Mouse (Mus musculus) heart, embryonic 13.5 days (tissue): ENCODE data around the gene Tmem116. TPM values are rescaled to one million over a fixed set of nuclear protein-coding genes. Genes with fewer than 3 reads are reported as not detected.

Experiments
- ATAC-seq: fragments of 200-750 bp; cut with Nextera tagmentation; 2 replicates; pipeline ENCODE4 v1.8.0; 2017; ENCODE audit warnings: moderate TSS enrichment; ENCODE audit not compliant: insufficient number of reproducible peaks, low FRiP score, low TSS enrichment; ENCODE audit errors: extremely low read depth
- H3K27ac ChIP-seq: fragments of 300-500 bp; sonication (generic); replicated peaks from 2 replicates; pipeline ENCODE4 v1.5.1; 2015; ENCODE audit warnings: moderate library complexity, mild to moderate bottlenecking, inconsistent platforms
- H3K27me3 ChIP-seq: fragments of 300-500 bp; sonication (generic); replicated peaks from 2 replicates; pipeline ENCODE4 v1.6.1; 2015; ENCODE audit warnings: mild to moderate bottlenecking, inconsistent platforms
- H3K36me3 ChIP-seq: fragments of 300-500 bp; sonication (generic); 2 replicates; pipeline ENCODE4 v1.6.1; 2015; ENCODE audit warnings: mild to moderate bottlenecking, inconsistent platforms
- H3K4me1 ChIP-seq: fragments of 300-500 bp; sonication (generic); 2 replicates; pipeline ENCODE4 v1.6.1; 2015; ENCODE audit warnings: inconsistent platforms
- H3K4me2 ChIP-seq: fragments of 300-500 bp; sonication (generic); 2 replicates; pipeline ENCODE4 v1.6.1; 2015; ENCODE audit warnings: inconsistent platforms, mild to moderate bottlenecking, moderate library complexity
- H3K4me3 ChIP-seq: fragments of 300-500 bp; sonication (generic); 2 replicates; pipeline ENCODE4 v1.5.1; 2015; ENCODE audit warnings: moderate library complexity, mild to moderate bottlenecking, inconsistent platforms
- H3K9ac ChIP-seq: fragments of 300-500 bp; sonication (generic); 2 replicates; pipeline ENCODE4 v1.6.1; 2015; ENCODE audit warnings: inconsistent platforms, mild to moderate bottlenecking, moderate library complexity
- H3K9me3 ChIP-seq: fragments of 300-500 bp; sonication (generic); 2 replicates; pipeline ENCODE4 v1.6.1; 2016; ENCODE audit warnings: inconsistent platforms
- WGBS: fragments of 180-500 bp; shearing (Covaris S2); methylation state at CpG from one replicate; pipeline ENCODE4 v1.1.7; 2015; ENCODE audit warnings: mixed read lengths; 5-methylcytosine and 5-hydroxymethylcytosine counted together
- polyA plus RNA-seq: library from polyadenylated mRNA; unstranded; fragments of >200 nt; fragmentation: Nextera tagmentation; extraction: Ambion mirVana; gene quantifications from 2 replicates; pipeline ENCODE4 v1.2.1, GENCODE M21; 2015

The Tmem116 gene
- polyA plus RNA-seq, 1 experiment from 2014 or later: 3.9 TPM

DNA sequence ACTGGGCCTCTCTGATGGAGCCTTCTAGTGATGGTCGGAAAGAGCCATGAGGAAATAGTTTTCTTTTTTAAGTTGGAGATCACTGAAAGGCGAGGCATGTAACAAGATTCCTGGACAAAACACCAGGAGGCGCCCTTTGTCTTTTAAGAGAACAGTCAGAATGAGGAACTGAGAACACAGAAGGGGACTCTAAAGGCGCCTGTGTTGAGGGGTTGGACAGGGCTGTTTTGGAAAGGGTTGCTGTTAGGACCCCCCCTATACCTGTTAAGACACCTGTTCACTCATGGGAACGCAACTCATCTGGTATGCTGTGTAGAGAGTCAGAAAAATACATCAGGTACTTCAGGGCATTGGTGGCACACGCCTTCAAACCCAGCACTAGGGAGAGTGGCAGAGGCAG lies 1.7 kb upstream of the Tmem116 start:
- peaks cover 53% of the 10 kb centered on the region for H3K36me3 ChIP-seq
- 63% methylated on average over 6 of the region's 6 CpGs for WGBS
- no peaks in the 10 kb centered on the region for H3K9me3 ChIP-seq
- no peak for ATAC-seq
- H3K4me1 ChIP-seq: peaks cover 41% of the 10 kb centered on the region
- no peak overlapping the region for H3K9ac ChIP-seq
- peak overlapping the region; percentile 95; the same call in 1 of the 2 replicates for H3K4me2 ChIP-seq
- no peak overlapping the region for H3K27ac ChIP-seq
- no peak overlapping the region for H3K4me3 ChIP-seq
- H3K27me3 ChIP-seq: no peaks in the 10 kb centered on the region

DNA sequence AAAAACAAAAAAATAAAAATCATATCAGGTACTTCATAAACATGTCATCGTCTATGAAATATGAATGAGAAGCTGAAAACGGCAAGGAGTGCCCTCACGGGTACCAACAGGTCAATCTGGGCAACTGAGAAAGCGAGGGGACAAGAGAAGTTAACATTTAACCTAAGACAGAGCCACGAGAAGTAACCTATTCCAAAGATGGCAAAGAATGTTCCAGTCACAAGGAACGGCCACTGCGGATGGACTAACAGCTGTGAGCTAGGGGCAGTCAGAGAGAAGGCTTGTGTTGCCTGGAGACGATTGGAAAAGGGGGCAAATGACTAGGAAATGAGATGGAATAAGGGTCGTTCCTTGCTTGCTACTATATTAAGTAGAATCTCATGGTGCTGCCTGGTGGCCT lies 1.2 kb upstream of the Tmem116 start:
- Histone ChIP-seq H3K4me1 (peaks cover 44% of the 10 kb centered on the region), H3K27ac (no peak overlapping the region), H3K36me3 (peaks cover 48% of the 10 kb centered on the region), H3K4me2 (peak overlapping the region; percentile 95), H3K9me3 (no peaks in the 10 kb centered on the region), H3K9ac (peak overlapping the region; percentile 65), H3K27me3 (no peaks in the 10 kb centered on the region), H3K4me3 (0 out of 2 replicates have a peak overlapping the region, but pooled peaks have one; percentile 3)
- WGBS: 82% methylated on average over 9 of the region's 9 CpGs
- no peak for ATAC-seq

DNA sequence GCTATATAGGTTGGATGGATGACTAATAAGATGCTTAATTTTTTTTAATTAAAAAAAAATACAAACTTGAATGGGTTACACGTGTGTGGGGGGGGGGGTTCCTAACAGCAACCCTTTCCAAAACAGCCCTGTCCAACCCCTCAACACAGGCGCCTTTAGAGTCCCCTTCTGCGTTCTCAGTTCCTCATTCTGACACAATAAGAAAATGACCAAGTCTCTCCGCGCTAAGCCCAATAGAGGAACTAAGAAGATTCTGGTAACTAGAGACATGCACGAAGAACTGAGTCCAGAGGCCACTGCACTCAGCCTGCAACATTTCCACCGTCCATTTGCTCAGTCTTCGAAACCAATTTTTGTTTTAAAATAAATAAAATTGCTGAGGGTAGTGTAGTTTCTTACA lies 490 bp upstream of the Tmem116 start:
- H3K36me3 ChIP-seq: peaks cover 40% of the 10 kb centered on the region
- peak overlapping the region; percentile 95 for H3K4me2 ChIP-seq
- H3K27me3 ChIP-seq: no peaks in the 10 kb centered on the region
- H3K27ac ChIP-seq: peak overlapping the region; percentile 97
- WGBS: 30% methylated on average over 8 of the region's 8 CpGs
- no peak for ATAC-seq
- H3K4me3 ChIP-seq: peak overlapping the region; percentile 97
- H3K9me3 ChIP-seq: no peaks in the 10 kb centered on the region
- H3K4me1 ChIP-seq: peaks cover 50% of the 10 kb centered on the region
- peak overlapping the region; percentile 97 for H3K9ac ChIP-seq

DNA sequence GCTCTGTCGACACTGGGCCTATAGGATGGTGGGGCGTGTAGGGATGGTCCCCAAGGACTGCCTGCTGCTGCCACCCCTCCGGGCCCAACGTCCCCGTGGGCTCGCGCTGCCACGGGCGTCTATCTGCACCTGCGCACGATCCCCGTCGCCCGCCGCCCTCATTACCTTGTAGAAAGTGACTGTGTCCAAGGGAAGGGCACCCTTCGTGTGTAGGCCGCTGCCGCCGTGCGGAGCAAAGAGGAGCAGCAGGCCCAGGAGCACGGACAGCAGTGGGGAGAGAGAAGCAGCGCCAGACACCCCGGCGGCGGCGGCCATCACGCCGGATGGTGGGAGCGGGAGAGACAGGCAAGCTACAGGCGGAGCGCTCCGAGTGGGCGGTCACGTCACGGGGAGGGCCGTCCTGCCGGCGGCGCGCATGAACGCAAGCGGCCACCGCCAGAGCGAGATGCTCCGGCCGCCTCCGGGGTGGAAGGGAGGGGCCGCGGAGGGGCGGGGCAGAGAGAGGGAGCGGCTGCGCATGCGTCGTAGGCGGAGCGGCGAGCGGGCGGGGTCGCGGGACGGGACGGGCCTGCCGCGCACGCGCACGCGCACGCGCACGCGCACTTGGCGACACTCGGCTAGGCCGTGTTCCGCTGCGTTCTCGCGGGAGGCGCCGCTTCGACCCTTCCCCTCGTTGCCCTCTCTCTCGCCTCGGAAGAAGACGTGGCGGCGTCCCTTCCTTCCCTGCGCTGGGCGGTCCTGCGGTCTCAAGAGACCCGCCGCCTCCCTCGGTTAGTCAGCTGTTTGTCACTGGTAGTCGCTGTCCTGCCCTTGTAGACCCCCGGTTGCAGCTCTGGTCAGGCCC lies 555 bp downstream of the Tmem116 start, which contains the start of gene Erp29:
Gene Erp29 (minus strand): TSS at position 481 of the 844 bp plus-strand sequence.
- Histone ChIP-seq H3K4me3 (peak within 1 kb of the TSS; percentile 97), H3K4me1 (peaks cover 50% of the 10 kb centered on the region), H3K9me3 (no peaks in the 10 kb centered on the region), H3K27me3 (no peaks in the 10 kb centered on the region), H3K9ac (peak within 1 kb of the TSS; percentile 97), H3K27ac (peak within 1 kb of the TSS; percentile 97), H3K36me3 (peaks cover 30% of the 10 kb centered on the region), H3K4me2 (peak within 1 kb of the TSS; percentile 95)
- under 1% methylated on average over 75 of the region's 97 CpGs for WGBS
- ATAC-seq: peak; percentile 90

DNA sequence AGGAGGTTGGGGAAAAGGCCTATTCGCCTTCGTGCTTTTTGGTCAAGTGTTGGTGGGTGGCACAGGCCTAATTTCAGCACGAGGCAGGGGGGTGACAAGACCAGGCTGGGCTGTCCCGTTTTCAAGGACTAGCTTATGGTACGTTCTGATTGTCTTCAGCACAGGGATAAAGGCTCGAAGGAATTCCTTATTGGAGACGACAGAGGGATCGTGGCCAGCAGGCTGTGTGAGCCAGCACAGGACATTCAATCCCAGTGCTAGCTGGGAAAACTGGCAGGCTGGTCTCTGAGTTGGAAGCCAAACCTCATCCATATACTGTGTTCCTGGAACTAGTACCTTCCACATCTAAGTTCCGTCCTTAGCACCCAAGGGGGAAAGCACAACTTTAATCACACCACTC lies 1.2 kb downstream of the Tmem116 start:
- H3K9ac ChIP-seq: peak overlapping the region; percentile 96
- H3K4me3 ChIP-seq: peak overlapping the region; percentile 97
- H3K9me3 ChIP-seq: no peaks in the 10 kb centered on the region
- peak overlapping the region; percentile 96 for H3K27ac ChIP-seq
- no peak for ATAC-seq
- WGBS: 4% methylated on average over 9 of the region's 9 CpGs
- peaks cover 23% of the 10 kb centered on the region for H3K36me3 ChIP-seq
- peaks cover 50% of the 10 kb centered on the region for H3K4me1 ChIP-seq
- H3K27me3 ChIP-seq: no peaks in the 10 kb centered on the region
- H3K4me2 ChIP-seq: peak overlapping the region; percentile 74

DNA sequence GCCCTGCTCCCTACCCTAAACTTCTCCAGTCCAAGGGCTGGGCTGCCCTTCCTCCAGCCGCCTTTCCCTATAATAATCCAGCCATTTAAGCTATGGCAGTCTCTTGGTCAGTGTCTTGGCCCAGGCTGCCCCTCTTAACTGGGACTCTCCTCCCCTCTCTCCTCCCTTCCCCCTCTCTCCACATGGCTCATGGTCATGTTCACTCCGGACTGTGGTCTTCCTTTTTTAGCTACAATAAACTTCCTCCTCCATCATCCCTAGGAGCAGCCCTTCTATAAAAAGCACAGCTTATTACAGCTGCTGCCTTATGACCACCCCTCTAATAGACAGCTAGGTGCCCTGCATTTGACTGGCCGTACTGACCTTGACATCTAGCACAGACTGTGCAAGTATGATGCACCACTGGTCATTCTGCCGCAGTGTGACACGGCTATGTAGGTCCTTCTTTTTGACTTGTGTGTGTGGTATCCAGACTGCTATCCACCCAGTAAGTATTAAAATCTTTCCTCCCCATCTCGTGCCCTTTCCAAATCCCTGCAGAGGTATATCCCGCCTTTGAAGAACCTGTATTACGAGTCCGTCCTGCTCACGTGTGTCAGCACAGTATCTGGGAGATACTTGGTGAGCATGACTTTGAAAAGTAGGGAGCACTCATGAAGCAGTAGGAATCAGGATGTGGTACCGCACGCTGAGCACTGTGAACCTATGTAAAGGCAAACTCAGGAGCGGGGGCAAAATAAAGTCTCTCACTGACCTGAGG lies 2.2 kb downstream of the Tmem116 start:
- H3K27ac ChIP-seq: peak overlapping the region; percentile 96
- H3K36me3 ChIP-seq: peaks cover 13% of the 10 kb centered on the region
- peaks cover 50% of the 10 kb centered on the region for H3K4me1 ChIP-seq
- H3K9me3 ChIP-seq: no peaks in the 10 kb centered on the region
- H3K27me3 ChIP-seq: no peaks in the 10 kb centered on the region
- H3K4me3 ChIP-seq: 0 out of 2 replicates have a peak overlapping the region, but pooled peaks have one; percentile 97
- WGBS: 72% methylated on average over 13 of the region's 13 CpGs
- peak overlapping the region; percentile 96 for H3K9ac ChIP-seq
- no peak for ATAC-seq
- H3K4me2 ChIP-seq: peak overlapping the region; percentile 74

DNA sequence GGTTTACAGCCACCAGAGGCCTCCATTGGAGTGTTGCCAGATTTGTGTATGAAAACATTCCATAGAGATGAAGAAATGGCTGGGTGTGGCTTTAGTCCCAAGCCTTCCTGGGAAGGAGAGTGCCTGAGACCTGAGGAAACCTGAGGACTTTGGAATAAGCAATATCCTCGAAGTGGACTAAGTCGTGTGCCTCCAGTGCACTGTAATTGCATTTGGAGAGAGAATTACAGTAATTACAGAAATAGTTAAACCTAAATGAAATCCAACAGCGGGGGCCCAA lies 2.8 kb downstream of the Tmem116 start:
- Histone ChIP-seq H3K9me3 (no peaks in the 10 kb centered on the region), H3K9ac (peak overlapping the region; percentile 96), H3K27me3 (no peaks in the 10 kb centered on the region), H3K4me2 (peak overlapping the region; percentile 74), H3K27ac (peak overlapping the region; percentile 96), H3K36me3 (peaks cover 8% of the 10 kb centered on the region), H3K4me3 (no peak overlapping the region), H3K4me1 (peaks cover 50% of the 10 kb centered on the region)
- no peak for ATAC-seq
- 74% methylated on average over 3 of the region's 3 CpGs for WGBS

DNA sequence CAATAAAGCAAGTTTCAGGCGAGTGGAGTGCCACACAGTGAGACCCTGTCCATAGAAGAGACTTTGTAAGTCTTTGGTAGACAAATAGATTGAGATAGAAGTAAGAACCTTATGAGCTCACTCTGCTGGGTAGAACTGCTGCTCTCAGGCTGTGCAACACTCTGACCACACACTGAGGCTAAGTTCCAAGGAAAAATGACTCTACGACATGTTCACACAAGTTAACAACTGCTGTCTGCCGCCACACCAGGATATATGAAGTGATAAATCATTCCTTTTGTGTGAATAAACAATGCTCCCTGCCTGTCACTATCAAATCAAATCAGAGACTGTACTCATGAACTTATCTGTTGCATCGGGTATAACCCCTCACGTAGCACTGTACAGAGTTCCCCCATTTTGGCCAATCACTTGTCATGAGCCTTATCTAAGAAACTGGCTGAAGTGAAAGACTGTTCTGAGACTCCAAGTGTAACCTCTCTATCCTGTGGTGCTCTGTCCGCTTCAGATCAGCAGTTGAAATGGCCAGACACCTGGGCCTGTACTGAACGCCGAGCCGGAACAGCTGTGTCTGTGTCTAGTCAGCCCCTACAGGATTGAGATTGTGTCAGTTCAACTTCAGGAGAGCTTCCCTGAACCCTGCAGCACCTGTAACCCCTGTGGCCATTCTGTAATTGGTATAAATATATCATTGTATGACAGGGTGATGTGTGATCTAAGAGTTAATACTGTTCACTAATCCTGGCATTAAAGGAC lies 4.0 kb downstream of the Tmem116 start:
- Histone ChIP-seq H3K27me3 (no peaks in the 10 kb centered on the region), H3K9ac (no peak overlapping the region), H3K36me3 (no peaks in the 10 kb centered on the region), H3K9me3 (no peaks in the 10 kb centered on the region), H3K4me3 (no peak overlapping the region), H3K4me1 (peaks cover 39% of the 10 kb centered on the region), H3K4me2 (no peak overlapping the region), H3K27ac (peak overlapping the region; percentile 32; the same call in 1 of the 2 replicates)
- 59% methylated on average over 9 of the region's 9 CpGs for WGBS
- no peak for ATAC-seq

DNA sequence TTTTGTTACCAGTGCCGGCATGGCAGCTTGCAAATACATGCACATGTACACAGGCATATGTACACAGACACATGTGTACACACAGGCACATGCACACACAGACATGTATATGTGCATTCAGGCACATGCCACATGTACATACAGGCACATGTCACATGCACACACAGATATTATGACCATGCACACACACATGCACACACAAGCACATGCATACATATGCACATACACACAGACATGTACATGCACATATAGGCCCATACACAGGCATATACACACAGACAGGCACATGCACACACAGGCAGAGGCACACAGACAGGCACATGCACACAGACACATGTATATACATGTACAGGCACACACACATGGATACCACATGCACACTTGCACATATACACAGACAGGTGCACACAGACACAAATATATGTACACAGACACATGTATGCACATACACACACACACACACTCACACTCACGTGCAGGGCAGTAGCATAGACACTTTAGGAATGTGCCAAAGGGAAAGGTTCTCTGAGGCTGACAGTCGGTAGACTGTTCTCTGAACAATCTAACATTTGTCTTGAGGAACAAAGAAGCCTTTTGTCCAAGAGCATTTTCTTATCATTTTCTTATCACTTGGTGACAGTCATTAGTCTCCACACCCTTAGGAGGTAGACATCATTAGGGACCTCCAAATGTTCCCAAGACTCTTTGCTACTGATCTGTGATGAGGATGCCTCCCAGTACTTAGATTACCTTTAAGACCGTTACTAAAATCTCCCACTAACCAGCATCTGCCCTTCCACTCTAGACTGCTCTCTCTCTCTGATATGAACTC lies 9.9 kb downstream of the Tmem116 start:
- no peak for ATAC-seq
- no peaks in the 10 kb centered on the region for H3K9me3 ChIP-seq
- peaks cover 19% of the 10 kb centered on the region for H3K4me1 ChIP-seq
- no peaks in the 10 kb centered on the region for H3K36me3 ChIP-seq
- H3K4me2 ChIP-seq: no peak overlapping the region
- no peak overlapping the region for H3K9ac ChIP-seq
- H3K27me3 ChIP-seq: no peaks in the 10 kb centered on the region
- WGBS: 33% methylated on average over 4 of the region's 4 CpGs
- no peak overlapping the region for H3K4me3 ChIP-seq
- 0 out of 2 replicates have a peak overlapping the region, but pooled peaks have one; percentile 24 for H3K27ac ChIP-seq

DNA sequence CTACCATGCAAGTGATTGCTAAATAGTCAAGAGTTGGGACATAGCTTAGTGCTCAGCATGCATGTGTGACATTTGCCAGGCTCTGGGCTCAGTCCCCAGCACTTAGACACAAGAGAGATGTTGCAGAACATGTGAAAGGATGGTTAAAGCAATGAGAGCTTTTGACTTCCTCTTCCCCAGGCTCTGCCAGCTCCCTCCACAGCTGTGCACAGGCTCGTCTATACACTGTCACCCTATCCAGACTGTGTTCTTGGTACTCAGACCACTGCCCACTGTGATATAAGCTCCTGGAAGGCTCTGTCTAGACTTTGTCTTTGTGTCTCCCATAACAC lies 10.4 kb downstream of the Tmem116 start:
- H3K9me3 ChIP-seq: no peaks in the 10 kb centered on the region
- peaks cover 19% of the 10 kb centered on the region for H3K4me1 ChIP-seq
- no peak overlapping the region for H3K4me3 ChIP-seq
- H3K9ac ChIP-seq: no peak overlapping the region
- H3K27me3 ChIP-seq: no peaks in the 10 kb centered on the region
- WGBS: 18% methylated on average over 1 of the region's 1 CpGs
- no peak overlapping the region for H3K4me2 ChIP-seq
- H3K36me3 ChIP-seq: no peaks in the 10 kb centered on the region
- no peak for ATAC-seq
- H3K27ac ChIP-seq: 0 out of 2 replicates have a peak overlapping the region, but pooled peaks have one; percentile 24
